Mouse (Mus musculus) midbrain, postnatal 0 days (tissue): ENCODE measurements at regions not wholly inside any gene's neighbourhood (a gene's known extent, or its start where the extent isn't known, plus 50 kb on each side); places are given as distances from the start of the nearest gene placed in this dataset.

Experiments used
- ATAC-seq: fragments of 200-750 bp; cut with Nextera tagmentation; 2 replicates; pipeline ENCODE4 v1.8.0; 2017; ENCODE audit warnings: moderate number of reproducible peaks, mild to moderate bottlenecking, moderate TSS enrichment, moderate library complexity; ENCODE audit not compliant: low FRiP score
- DNase-seq: peaks from one replicate; pipeline ENCODE4 v3.0.0-alpha.2; 2015; ENCODE audit warnings: low spot score
- H3K27ac ChIP-seq: fragments of 300-500 bp; sonication (generic); 2 replicates; pipeline ENCODE4 v1.5.1; 2014; ENCODE audit warnings: low read depth, mild to moderate bottlenecking, low read length, mixed read lengths
- H3K27me3 ChIP-seq: fragments of 300-500 bp; sonication (generic); 2 replicates; pipeline ENCODE4 v1.6.1; 2014; ENCODE audit warnings: low read length, control low read depth, mixed read lengths; ENCODE audit not compliant: insufficient read depth
- H3K36me3 ChIP-seq: fragments of 300-500 bp; sonication (generic); 2 replicates; pipeline ENCODE4 v1.6.1; 2014; ENCODE audit warnings: low read length, control low read depth, mixed read lengths; ENCODE audit not compliant: insufficient read depth
- H3K4me1 ChIP-seq: fragments of 300-500 bp; sonication (generic); 2 replicates; pipeline ENCODE4 v1.6.1; 2014; ENCODE audit warnings: mild to moderate bottlenecking, control low read depth, antibody characterized with exemption, low read length, mixed read lengths; ENCODE audit not compliant: insufficient read depth
- H3K4me2 ChIP-seq: fragments of 300-500 bp; sonication (generic); 2 replicates; pipeline ENCODE4 v1.6.1; 2014; ENCODE audit warnings: low read depth, mild to moderate bottlenecking, low read length, mixed read lengths; ENCODE audit not compliant: poor library complexity, severe bottlenecking
- H3K4me3 ChIP-seq: fragments of 300-500 bp; sonication (generic); 2 replicates; pipeline ENCODE4 v1.5.1; 2014; ENCODE audit warnings: low read depth, mild to moderate bottlenecking, low read length, moderate library complexity
- H3K9ac ChIP-seq: fragments of 300-500 bp; sonication (generic); replicated peaks from 2 replicates; pipeline ENCODE4 v1.6.1; 2014; ENCODE audit warnings: mild to moderate bottlenecking, low read length, moderate library complexity, mixed read lengths; ENCODE audit not compliant: poor library complexity, severe bottlenecking
- H3K9me3 ChIP-seq: fragments of 300-500 bp; sonication (generic); 2 replicates; pipeline ENCODE4 v1.6.1; 2016; ENCODE audit warnings: low read length, control low read depth
- CTCF ChIP-seq: IDR thresholded peaks from 2 replicates; pipeline ENCODE4 v1.5.1; 2016; ENCODE audit warnings: antibody characterized with exemption, mild to moderate bottlenecking
- WGBS: fragments of 180-500 bp; shearing (Covaris S2); extraction: QIAGEN DNeasy Blood & Tissue Kit; methylation state at CpG from one replicate; pipeline ENCODE4 v1.1.7; 2014; 5-methylcytosine and 5-hydroxymethylcytosine counted together

GRCm38 (mm10) chr4:32164736-32165241, 73.8 kb upstream of the Bach2 start:
- Histone ChIP-seq H3K4me1 (0 out of 2 replicates have a peak, but pooled peaks cover 4% of the 10 kb centered on the region), H3K4me2 (no peak overlapping the region), H3K4me3 (no peak overlapping the region), H3K9me3 (no peaks in the 10 kb centered on the region), H3K27me3 (no peaks in the 10 kb centered on the region), H3K9ac (no peak overlapping the region), H3K36me3 (no peaks in the 10 kb centered on the region), H3K27ac (no peak overlapping the region)
- DNase-seq, result no peak
- WGBS, result 74% methylated on average over 11 of the region's 11 CpGs
- no peak for ATAC-seq
- TF ChIP-seq CTCF, result no peak

DNA sequence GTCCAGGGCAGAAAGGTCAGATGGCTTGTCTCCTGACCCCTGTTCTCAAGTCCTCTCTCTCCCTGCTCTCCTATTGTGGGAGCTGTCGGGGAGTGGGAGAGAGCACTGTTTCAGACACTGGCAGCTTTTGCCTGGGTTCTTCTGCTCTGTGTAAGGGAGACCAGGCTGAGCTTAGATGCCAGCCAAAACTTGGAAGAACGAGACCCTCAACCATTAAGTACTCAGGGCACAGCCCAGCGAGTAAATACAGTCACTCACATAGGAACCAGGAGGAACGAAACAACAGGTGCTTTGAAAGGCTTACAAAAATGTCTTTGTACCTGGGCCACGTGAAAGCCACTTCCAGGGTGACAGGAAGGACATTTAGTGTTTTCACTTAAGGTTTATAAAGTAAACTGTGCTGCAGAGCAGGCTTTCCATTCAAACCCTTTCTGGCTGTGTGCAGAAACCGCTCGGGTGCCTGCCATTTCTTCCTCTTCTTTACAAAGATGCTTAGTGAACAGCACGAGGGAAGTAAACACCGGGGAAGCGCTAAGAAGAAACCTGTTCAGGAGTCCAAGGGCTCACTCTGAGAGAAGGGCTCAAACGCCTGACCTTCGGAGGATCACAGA, 72.6 kb upstream of the Bach2 start:
- no peak for ATAC-seq
- 0 out of 2 replicates have a peak, but pooled peaks cover 4% of the 10 kb centered on the region for H3K4me1 ChIP-seq
- no peak overlapping the region for H3K4me2 ChIP-seq
- no peaks in the 10 kb centered on the region for H3K27me3 ChIP-seq
- WGBS, result 41% methylated on average over 12 of the region's 12 CpGs
- TF ChIP-seq CTCF, result no peak
- no peak overlapping the region for H3K4me3 ChIP-seq
- H3K9ac ChIP-seq, result no peak overlapping the region
- DNase-seq, result no peak
- no peak overlapping the region for H3K27ac ChIP-seq
- H3K9me3 ChIP-seq, result no peaks in the 10 kb centered on the region
- H3K36me3 ChIP-seq, result no peaks in the 10 kb centered on the region

DNA sequence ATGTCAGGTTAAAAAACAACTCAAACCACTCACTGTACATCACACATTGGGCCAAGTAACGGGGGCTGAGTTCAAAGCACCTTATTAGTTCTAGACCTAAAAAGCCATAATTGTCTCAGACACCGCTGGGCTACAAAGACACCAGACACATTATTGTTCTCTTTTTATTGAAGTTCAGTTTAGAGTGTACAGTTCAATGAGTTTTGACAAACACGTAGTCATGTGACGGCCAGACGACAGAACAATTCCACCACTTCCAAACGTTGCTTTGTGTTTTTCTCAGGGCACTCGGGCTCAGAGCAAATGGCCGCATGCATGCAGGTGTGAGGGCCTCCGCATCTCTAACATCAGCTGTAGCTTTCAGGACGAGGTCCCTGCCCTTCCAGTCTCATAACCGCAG, 71.5 kb upstream of the Bach2 start:
- H3K4me3 ChIP-seq, result no peak overlapping the region
- H3K36me3 ChIP-seq, result no peaks in the 10 kb centered on the region
- no peaks in the 10 kb centered on the region for H3K4me1 ChIP-seq
- DNase-seq (no peak), ATAC-seq (no peak)
- no peaks in the 10 kb centered on the region for H3K9me3 ChIP-seq
- no peaks in the 10 kb centered on the region for H3K27me3 ChIP-seq
- H3K4me2 ChIP-seq, result no peak overlapping the region
- H3K27ac ChIP-seq, result no peak overlapping the region
- no peak for TF ChIP-seq CTCF
- H3K9ac ChIP-seq, result no peak overlapping the region
- WGBS, result 61% methylated on average over 11 of the region's 11 CpGs

DNA sequence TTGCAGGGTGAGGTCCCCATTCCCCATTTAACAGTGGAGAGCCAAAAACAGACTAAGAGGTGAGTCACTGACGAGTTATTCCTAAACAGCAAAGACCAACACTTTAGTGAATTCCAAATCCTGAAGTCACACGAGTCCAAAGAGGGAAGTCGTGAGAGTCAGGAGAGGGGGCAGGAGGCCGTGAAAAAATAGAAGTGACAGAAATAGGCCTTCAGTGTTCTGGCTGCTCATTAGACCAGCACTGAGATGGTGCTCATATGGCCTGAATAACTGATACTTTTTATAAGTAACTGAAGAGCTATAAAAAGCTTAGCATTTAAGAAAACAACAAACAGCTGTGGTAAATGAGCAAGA, 68.5 kb upstream of the Bach2 start:
- Histone ChIP-seq H3K27me3 (no peaks in the 10 kb centered on the region), H3K4me3 (no peak overlapping the region)
- WGBS, result 60% methylated on average over 4 of the region's 4 CpGs

GRCm38 (mm10) chr4:32170460-32171192, 68.0 kb upstream of the Bach2 start:
- no peaks in the 10 kb centered on the region for H3K27me3 ChIP-seq
- DNase-seq (no peak), ATAC-seq (no peak)
- no peaks in the 10 kb centered on the region for H3K36me3 ChIP-seq
- H3K9me3 ChIP-seq, result no peaks in the 10 kb centered on the region
- no peak for TF ChIP-seq CTCF
- no peak overlapping the region for H3K9ac ChIP-seq
- 76% methylated on average over 15 of the region's 15 CpGs for WGBS
- H3K4me2 ChIP-seq, result no peak overlapping the region
- H3K27ac ChIP-seq, result no peak overlapping the region
- no peaks in the 10 kb centered on the region for H3K4me1 ChIP-seq
- no peak overlapping the region for H3K4me3 ChIP-seq

More for the DNA sequence above, 68.5 kb upstream of the Bach2 start:
- no peak for TF ChIP-seq CTCF
- H3K9me3 ChIP-seq, result no peaks in the 10 kb centered on the region
- ATAC-seq (no peak), DNase-seq (no peak)
- H3K36me3 ChIP-seq, result no peaks in the 10 kb centered on the region
- no peak overlapping the region for H3K4me2 ChIP-seq
- H3K4me1 ChIP-seq, result no peaks in the 10 kb centered on the region
- no peak overlapping the region for H3K27ac ChIP-seq
- H3K9ac ChIP-seq, result no peak overlapping the region

- H3K27ac ChIP-seq, result no peak overlapping the region
- DNase-seq (no peak), ATAC-seq (no peak)
- no peaks in the 10 kb centered on the region for H3K4me1 ChIP-seq
- H3K4me3 ChIP-seq, result no peak overlapping the region
- 96% methylated on average over 6 of the region's 6 CpGs for WGBS
- no peak overlapping the region for H3K4me2 ChIP-seq
- no peak for TF ChIP-seq CTCF
- no peaks in the 10 kb centered on the region for H3K36me3 ChIP-seq
- no peak overlapping the region for H3K9ac ChIP-seq
- H3K27me3 ChIP-seq, result no peaks in the 10 kb centered on the region
- H3K9me3 ChIP-seq, result no peaks in the 10 kb centered on the region
These were observed 67.3 kb upstream of the Bach2 start for GRCm38 (mm10) chr4:32171291-32171690.
